Mouse (Mus musculus) thymus, adult 2 months (tissue): ENCODE results near the gene Gramd2.

Experiments used
- CTCF ChIP-seq: fragments of 200-500 bp; IDR thresholded peaks from 2 replicates; pipeline ENCODE4 v1.5.1; 2012; ENCODE audit warnings: mild to moderate bottlenecking, control low read depth, low read length, moderate library complexity, borderline replicate concordance; ENCODE audit not compliant: control insufficient read depth, poor library complexity, insufficient read depth; ENCODE audit errors: extremely low read depth
- POLR2A ChIP-seq: fragments of 200-500 bp; IDR thresholded peaks from 2 replicates; pipeline ENCODE4 v1.6.1; 2012; ENCODE audit warnings: mild to moderate bottlenecking, low read length, control low read depth, moderate library complexity; ENCODE audit not compliant: control insufficient read depth, poor library complexity, insufficient read depth; ENCODE audit errors: extremely low read depth

DNA sequence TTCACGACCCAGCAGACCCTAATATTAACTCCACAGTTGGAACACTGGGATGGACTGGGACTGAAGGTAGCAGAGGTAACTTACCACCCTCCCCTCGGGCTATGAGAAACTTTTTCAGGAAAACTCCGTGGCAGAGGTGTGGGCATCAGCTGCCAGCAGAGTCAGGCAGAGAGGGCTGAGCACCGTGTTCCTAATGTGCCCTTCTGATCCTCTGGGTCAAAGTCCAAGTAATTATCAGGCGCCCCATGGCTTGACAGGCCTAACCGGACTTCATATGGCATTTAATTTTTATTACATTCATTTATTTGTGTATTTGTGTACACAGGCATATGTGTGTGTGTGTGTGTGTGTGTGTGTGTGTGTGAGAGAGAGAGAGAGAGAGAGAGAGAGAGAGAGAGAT lies 23.2 kb downstream of the Gramd2 start:
- TF ChIP-seq POLR2A (no peak), CTCF (no peak)
